Mouse (Mus musculus) myocyte (in vitro differentiated cells): Measurements from ENCODE around the gene Tmem43. TPM values are rescaled to one million over a fixed set of nuclear protein-coding genes. Genes with fewer than 3 reads are reported as not detected.

ENCODE experiments used
- H3K27me3 ChIP-seq: one replicate; pipeline ENCODE4 v1.6.1; 2011; ENCODE audit not compliant: control insufficient read depth, insufficient read depth, insufficient read length
- H3K36me3 ChIP-seq: one replicate; pipeline ENCODE4 v1.6.1; 2011; ENCODE audit not compliant: control insufficient read depth, insufficient read depth
- H3K4me2 ChIP-seq: one replicate; pipeline ENCODE4 v1.6.1; 2011; ENCODE audit warnings: low read depth, control low read depth
- H3K4me3 ChIP-seq: one replicate; pipeline ENCODE4 v1.5.1; 2011; ENCODE audit warnings: mild to moderate bottlenecking, control low read depth, moderate library complexity
- H3K79me2 ChIP-seq: one replicate; pipeline ENCODE4 v1.6.1; 2011; ENCODE audit not compliant: control insufficient read depth, insufficient read depth
- H3ac ChIP-seq: one replicate; pipeline ENCODE4 v1.6.1; 2011; ENCODE audit not compliant: control insufficient read depth, insufficient read length
- CEBPB ChIP-seq: IDR thresholded peaks from 2 replicates; pipeline ENCODE4 v1.6.1; 2011; ENCODE audit warnings: mild to moderate bottlenecking, moderate library complexity; ENCODE audit not compliant: poor library complexity, insufficient read depth, severe bottlenecking
- E2F4 ChIP-seq: IDR thresholded peaks from one replicate; pipeline ENCODE4 v1.6.1; 2011; ENCODE audit warnings: mild to moderate bottlenecking, control low read depth, moderate library complexity; ENCODE audit not compliant: insufficient read depth
- MAX ChIP-seq: IDR thresholded peaks from one replicate; pipeline ENCODE4 v1.6.1; 2011; ENCODE audit warnings: low read depth, mild to moderate bottlenecking, control low read depth
- MYOD1 ChIP-seq, 3 experiments: IDR thresholded peaks; one replicate each; pipeline ENCODE4 v1.6.1; 2011; ENCODE audit warnings: control low read depth in 2 of 3, low read depth in 2 of 3, mild to moderate bottlenecking in 2 of 3, moderate library complexity in 1 of 3; ENCODE audit not compliant: insufficient read length in 2 of 3, control insufficient read depth in 1 of 3
- MYOG ChIP-seq, 3 experiments: IDR thresholded peaks; one replicate each; pipeline ENCODE4 v1.6.1; 2011; ENCODE audit warnings: control low read depth in 2 of 3, low read depth in 2 of 3, mild to moderate bottlenecking in 2 of 3; ENCODE audit not compliant: insufficient read length in 2 of 3, control insufficient read depth in 1 of 3, insufficient read depth in 1 of 3
- POLR2A ChIP-seq: IDR thresholded peaks from one replicate; pipeline ENCODE4 v1.6.1; 2011; ENCODE audit warnings: low read depth, mild to moderate bottlenecking, control low read depth, moderate library complexity; ENCODE audit not compliant: insufficient read length
- POLR2AphosphoS2 ChIP-seq: IDR thresholded peaks from one replicate; pipeline ENCODE4 v1.6.1; 2011; ENCODE audit warnings: low read depth, control low read depth; ENCODE audit not compliant: insufficient read length
- REST ChIP-seq: IDR thresholded peaks from one replicate; pipeline ENCODE4 v1.6.1; 2011; ENCODE audit warnings: mild to moderate bottlenecking, control low read depth, moderate library complexity; ENCODE audit not compliant: insufficient read depth, insufficient read length
- SRF ChIP-seq: IDR thresholded peaks from one replicate; pipeline ENCODE4 v1.6.1; 2011; ENCODE audit warnings: low read depth; ENCODE audit not compliant: control insufficient read depth, insufficient read length
- TCF12 ChIP-seq: IDR thresholded peaks from one replicate; pipeline ENCODE4 v1.6.1; 2011; ENCODE audit warnings: mild to moderate bottlenecking, control low read depth; ENCODE audit not compliant: poor library complexity, insufficient read depth, severe bottlenecking
- TCF3 ChIP-seq: IDR thresholded peaks from one replicate; pipeline ENCODE4 v1.6.1; 2011; ENCODE audit warnings: low read depth, control low read depth; ENCODE audit not compliant: insufficient read length
- USF1 ChIP-seq: IDR thresholded peaks from one replicate; pipeline ENCODE4 v1.6.1; 2011; ENCODE audit warnings: low read depth, mild to moderate bottlenecking, control low read depth, moderate library complexity
- polyA plus RNA-seq: library from polyadenylated mRNA; unstranded; fragments of >200 nt; fragmentation: generic; extraction: Trizol; gene quantifications from one replicate; pipeline ENCODE4 v1.2.1, GENCODE M21; 2012; ENCODE audit warnings: missing spikeins

Gene Tmem43
- 84.1 TPM for polyA plus RNA-seq

GRCm38 (mm10) chr6:91472868-91473804 is at the start of gene Tmem43, which contains the start of gene Chchd4:
Tmem43 (plus strand) TSS chr6:91473703.
Chchd4 (minus strand) TSS chr6:91473546.
- Histone ChIP-seq H3K27me3 (no peaks in the 10 kb centered on the region), H3ac (peak within 1 kb of the TSS; percentile 30), H3K79me2 (peaks cover 62% of the 10 kb centered on the region), H3K36me3 (peaks cover 6% of the 10 kb centered on the region), H3K4me3 (peak within 1 kb of the TSS; percentile 93), H3K4me2 (peak within 1 kb of the TSS; percentile 94)
- no peak for TF ChIP-seq TCF12
- peak in 1 of 3 experiments; percentile 31 for TF ChIP-seq MYOD1 (IDR thresholded peaks at IDR 0.05; ENCODE audit: control insufficient read depth in 1 of 3, insufficient read length in 2 of 3, low read depth in 2 of 3)
- TF ChIP-seq POLR2A = peak; percentile 74
- TF ChIP-seq MYOG (IDR thresholded peaks at IDR 0.05; ENCODE audit: control insufficient read depth in 1 of 3, insufficient read depth in 1 of 3, insufficient read length in 2 of 3, low read depth in 2 of 3) = peak in 1 of 3 experiments; percentile 32
- no peak for TF ChIP-seq TCF3
- no peak for TF ChIP-seq SRF
- TF ChIP-seq E2F4 = peak; percentile 78
- TF ChIP-seq POLR2AphosphoS2 = peak; percentile 73
- peak; percentile 60 for TF ChIP-seq MAX
- peak; percentile 45 for TF ChIP-seq USF1

- no peaks in the 10 kb centered on the region for H3K79me2 ChIP-seq
- H3K27me3 ChIP-seq = peaks cover 51% of the 10 kb centered on the region
- H3K4me2 ChIP-seq = no peak overlapping the region
- no peak overlapping the region for H3K4me3 ChIP-seq
- no peaks in the 10 kb centered on the region for H3K36me3 ChIP-seq
- no peak for TF ChIP-seq MYOD1 (IDR thresholded peaks at IDR 0.05; ENCODE audit: control insufficient read depth in 1 of 3, insufficient read length in 2 of 3, low read depth in 2 of 3)
- TF ChIP-seq SRF = no peak
- no peak for TF ChIP-seq REST
- H3ac ChIP-seq = no peak overlapping the region
Observed at GRCm38 (mm10) chr6:91424151-91424550, 49.4 kb upstream of the Tmem43 start.

GRCm38 (mm10) chr6:91440474-91441144 is 32.9 kb upstream of the Tmem43 start:
- Histone ChIP-seq H3K27me3 (peaks cover 4% of the 10 kb centered on the region), H3K36me3 (no peaks in the 10 kb centered on the region), H3ac (peak overlapping the region; percentile 87), H3K79me2 (no peaks in the 10 kb centered on the region), H3K4me3 (peak overlapping the region; percentile 60), H3K4me2 (peak overlapping the region; percentile 96)
- TF ChIP-seq USF1 = no peak
- TF ChIP-seq SRF = peak; percentile 98
- peak; percentile 98 for TF ChIP-seq POLR2A
- peak; percentile 97 for TF ChIP-seq POLR2AphosphoS2
- no peak for TF ChIP-seq MYOD1 (IDR thresholded peaks at IDR 0.05; ENCODE audit: control insufficient read depth in 1 of 3, insufficient read length in 2 of 3, low read depth in 2 of 3)
- TF ChIP-seq MYOG (IDR thresholded peaks at IDR 0.05; ENCODE audit: control insufficient read depth in 1 of 3, insufficient read depth in 1 of 3, insufficient read length in 2 of 3, low read depth in 2 of 3) = peak in 1 of 3 experiments; percentile 33

- H3K79me2 ChIP-seq = no peaks in the 10 kb centered on the region
- H3K4me3 ChIP-seq = peak overlapping the region; percentile 60
- TF ChIP-seq POLR2A (peak; percentile 14), MYOG (IDR thresholded peaks at IDR 0.05; ENCODE audit: control insufficient read depth in 1 of 3, insufficient read depth in 1 of 3, insufficient read length in 2 of 3, low read depth in 2 of 3) (peak in 1 of 3 experiments; percentile 34), POLR2AphosphoS2 (no peak), MYOD1 (IDR thresholded peaks at IDR 0.05; ENCODE audit: control insufficient read depth in 1 of 3, insufficient read length in 2 of 3, low read depth in 2 of 3) (peak in 1 of 3 experiments; percentile 48), TCF12 (no peak), USF1 (no peak), E2F4 (no peak)
- no peaks in the 10 kb centered on the region for H3K27me3 ChIP-seq
- no peaks in the 10 kb centered on the region for H3K36me3 ChIP-seq
- peak overlapping the region; percentile 96 for H3K4me2 ChIP-seq
- peak overlapping the region; percentile 87 for H3ac ChIP-seq
Observed at GRCm38 (mm10) chr6:91441145-91441662, 32.3 kb upstream of the Tmem43 start.

- TF ChIP-seq SRF (no peak), E2F4 (no peak), REST (no peak), POLR2AphosphoS2 (no peak), CEBPB (no peak), MYOD1 (IDR thresholded peaks at IDR 0.05; ENCODE audit: control insufficient read depth in 1 of 3, insufficient read length in 2 of 3, low read depth in 2 of 3) (no peak)
- H3K79me2 ChIP-seq = no peaks in the 10 kb centered on the region
- H3K27me3 ChIP-seq = peaks cover 13% of the 10 kb centered on the region
- H3K36me3 ChIP-seq = no peaks in the 10 kb centered on the region
- H3K4me3 ChIP-seq = no peak overlapping the region
- no peak overlapping the region for H3K4me2 ChIP-seq
- no peak overlapping the region for H3ac ChIP-seq
Observed at GRCm38 (mm10) chr6:91445316-91445715, 28.2 kb upstream of the Tmem43 start.
